Mouse (Mus musculus): ENCODE data around the gene Paqr3.

GRCm38 (mm10) chr5:97087030-97087630, 24.3 kb downstream of the Paqr3 start:
- TF ChIP-seq USF2 (conservative IDR thresholded peaks at IDR 0.05; ENCODE audit: low read depth, low read length) (no peak), POLR2A (IDR thresholded peaks at IDR 0.05; ENCODE audit: low read depth, low read length) (no peak), GABPA (IDR thresholded peaks at IDR 0.05; ENCODE audit: insufficient replicate concordance, low read depth, low read length) (no peak), EP300 (IDR thresholded peaks at IDR 0.05; ENCODE audit: low read length) (no peak), CTCF (conservative IDR thresholded peaks at IDR 0.05 in 1 of 2, IDR thresholded peaks at IDR 0.05 in 1 of 2; ENCODE audit: low read depth in 2 of 2, low read length in 2 of 2) (no peak)

All from CH12.LX (cell line).